In genomic region chr7:115564359-115565059, GRCm38 (mm10) we compare ENCODE assay signal across 12 mouse cellular contexts.
DNase-seq lines count a peak whose midpoint lies in the region; ATAC-seq lines count a peak whose summit lies in the region.
"Had no signal": no experiment of that assay in that cellular context is flagged by ENCODE, and none has a peak within 500 bp of the region (broad histone marks: within the 10 kb centered on the region; RNA-seq: fewer than 3 reads in every experiment).

No protein-coding gene starts in this region.

- peaks cover 44% of the 10 kb centered on the region for H3K4me1 ChIP-seq in forebrain, embryonic 13.5 days
- peaks cover 16% of the 10 kb centered on the region; the same call in 1 of the 2 replicates for H3K4me1 ChIP-seq in forebrain, embryonic 11.5 days (replicated peaks; ENCODE audit: control insufficient read depth, insufficient read depth, low read length)
- peaks cover 6% of the 10 kb centered on the region; the same call in 1 of the 2 replicates for H3K4me1 ChIP-seq in liver, embryonic 15.5 days (replicated peaks)
- peaks cover 50% of the 10 kb centered on the region for H3K4me1 ChIP-seq in limb, embryonic 12.5 days (replicated peaks)

- 0 out of 2 replicates have a peak overlapping the region, but pooled peaks have one; percentile 12 for H3K9ac ChIP-seq in forebrain, embryonic 13.5 days
- H3K9ac ChIP-seq in forebrain, embryonic 11.5 days (ENCODE audit: low read length) = no peak overlapping the region
- H3K9ac ChIP-seq in liver, embryonic 15.5 days = no peak overlapping the region
- H3K9ac ChIP-seq in limb, embryonic 12.5 days (replicated peaks) = no peak overlapping the region
- H3K9ac ChIP-seq: hindbrain, embryonic 15.5 days had no signal

- no peaks in the 10 kb centered on the region for H3K27me3 ChIP-seq in forebrain, embryonic 13.5 days
- H3K27me3 ChIP-seq in forebrain, embryonic 11.5 days (ENCODE audit: control insufficient read depth, insufficient read depth, low read length) = no peaks in the 10 kb centered on the region
- no peaks in the 10 kb centered on the region for H3K27me3 ChIP-seq in liver, embryonic 15.5 days
- no peaks in the 10 kb centered on the region for H3K27me3 ChIP-seq in limb, embryonic 12.5 days
- H3K27me3 ChIP-seq: hindbrain, embryonic 15.5 days had no signal

- H3K36me3 ChIP-seq in forebrain, embryonic 13.5 days (ENCODE audit: poor library complexity, severe bottlenecking) = no peaks in the 10 kb centered on the region
- no peaks in the 10 kb centered on the region for H3K36me3 ChIP-seq in forebrain, embryonic 11.5 days (ENCODE audit: control insufficient read depth, insufficient read depth, low read length)
- H3K36me3 ChIP-seq in liver, embryonic 15.5 days (replicated peaks) = no peaks in the 10 kb centered on the region
- no peaks in the 10 kb centered on the region for H3K36me3 ChIP-seq in limb, embryonic 12.5 days
- H3K36me3 ChIP-seq: G1E; hindbrain, embryonic 15.5 days had no signal

- no peak overlapping the region for H3K4me3 ChIP-seq in forebrain, embryonic 13.5 days
- H3K4me3 ChIP-seq in forebrain, embryonic 11.5 days (ENCODE audit: low read depth, low read length) = no peak overlapping the region
- no peak overlapping the region for H3K4me3 ChIP-seq in liver, embryonic 15.5 days (replicated peaks)
- no peak overlapping the region for H3K4me3 ChIP-seq in limb, embryonic 12.5 days (replicated peaks)
- H3K4me3 ChIP-seq: hindbrain, embryonic 15.5 days had no signal

- H3K9me3 ChIP-seq in forebrain, embryonic 13.5 days (replicated peaks) = no peaks in the 10 kb centered on the region
- no peaks in the 10 kb centered on the region for H3K9me3 ChIP-seq in forebrain, embryonic 11.5 days (ENCODE audit: control insufficient read depth, low read length)
- H3K9me3 ChIP-seq in liver, embryonic 15.5 days (replicated peaks) = no peaks in the 10 kb centered on the region
- no peaks in the 10 kb centered on the region for H3K9me3 ChIP-seq in limb, embryonic 12.5 days
- H3K9me3 ChIP-seq: G1E; hindbrain, embryonic 15.5 days had no signal

- no peak overlapping the region for H3K4me2 ChIP-seq in forebrain, embryonic 13.5 days
- no peak overlapping the region for H3K4me2 ChIP-seq in forebrain, embryonic 11.5 days (ENCODE audit: low read depth, low read length, severe bottlenecking)
- H3K4me2 ChIP-seq in liver, embryonic 15.5 days = no peak overlapping the region
- H3K4me2 ChIP-seq in limb, embryonic 12.5 days = no peak overlapping the region
- H3K4me2 ChIP-seq: hindbrain, embryonic 15.5 days had no signal

- DNase-seq in forebrain, embryonic 11.5 days (ENCODE audit: low spot score) = no peak
- DNase-seq in liver = no peak
- peak; percentile 52 for DNase-seq in embryo, embryonic 11 days
- DNase-seq in left cerebral cortex, adult 18-20 months (ENCODE audit: low spot score in 2 of 2) = no peak
- DNase-seq in thymus, postnatal 14 days = no peak
- DNase-seq: kidney, postnatal 36 days; left cerebral cortex, postnatal 4 days had no signal

- WGBS in forebrain, embryonic 13.5 days = 13% methylated on average over 6 of the region's 6 CpGs
- 9% methylated on average over 6 of the region's 6 CpGs for WGBS in forebrain, embryonic 11.5 days
- 57% methylated on average over 6 of the region's 6 CpGs for WGBS in liver, embryonic 15.5 days (ENCODE audit: insufficient replicate concordance)
- 15% methylated on average over 6 of the region's 6 CpGs for WGBS in limb, embryonic 12.5 days

- H3K27ac ChIP-seq in forebrain, embryonic 13.5 days = no peak overlapping the region
- H3K27ac ChIP-seq in forebrain, embryonic 11.5 days (ENCODE audit: low read depth, low read length) = no peak overlapping the region
- H3K27ac ChIP-seq in liver, embryonic 15.5 days (replicated peaks) = no peak overlapping the region
- peak overlapping the region; percentile 60; the same call in 1 of the 2 replicates for H3K27ac ChIP-seq in limb, embryonic 12.5 days
- H3K27ac ChIP-seq: hindbrain, embryonic 15.5 days had no signal

- ATAC-seq in forebrain, embryonic 13.5 days = no peak
- ATAC-seq in forebrain, embryonic 11.5 days (replicated peaks; ENCODE audit: low FRiP score) = no peak
- ATAC-seq in liver, embryonic 15.5 days (ENCODE audit: insufficient read depth) = peak; percentile 58; the same call in 1 of the 2 replicates
- peak; percentile 77 for ATAC-seq in limb, embryonic 12.5 days (ENCODE audit: insufficient number of reproducible peaks, insufficient read depth, low FRiP score, low TSS enrichment, low read depth)

Comparison
In these comparisons a context has a peak if more than half of its experiments do, and no peak if none do; other contexts are left out.
1. ATAC-seq: peak in liver, embryonic 15.5 days (single experiment) and limb, embryonic 12.5 days (single experiment); none in forebrain, embryonic 13.5 days (single experiment) and forebrain, embryonic 11.5 days (single experiment).